Mouse (Mus musculus) kidney, embryonic 14.5 days (tissue): Measurements from ENCODE around the gene Sult1a1. TPM values are rescaled to one million over a fixed set of nuclear protein-coding genes. Genes with fewer than 3 reads are reported as not detected.

Source experiments
- ATAC-seq: fragments of 200-750 bp; cut with Nextera tagmentation; 2 replicates; pipeline ENCODE4 v1.8.0; 2017; ENCODE audit warnings: moderate number of reproducible peaks, mild to moderate bottlenecking, moderate TSS enrichment, moderate library complexity; ENCODE audit not compliant: low FRiP score, low TSS enrichment
- H3K27ac ChIP-seq: fragments of 300-500 bp; sonication (generic); 2 replicates; pipeline ENCODE4 v1.5.1; 2014; ENCODE audit warnings: low read depth, mild to moderate bottlenecking, low read length, moderate library complexity, mixed read lengths
- H3K27me3 ChIP-seq: fragments of 300-500 bp; sonication (generic); 2 replicates; pipeline ENCODE4 v1.6.1; 2014; ENCODE audit warnings: mild to moderate bottlenecking, low read length; ENCODE audit not compliant: control insufficient read depth, insufficient read depth
- H3K36me3 ChIP-seq: fragments of 300-500 bp; sonication (generic); 2 replicates; pipeline ENCODE4 v1.6.1; 2014; ENCODE audit warnings: low read length, mixed read lengths; ENCODE audit not compliant: control insufficient read depth, insufficient read depth
- H3K4me1 ChIP-seq: fragments of 300-500 bp; sonication (generic); 2 replicates; pipeline ENCODE4 v1.6.1; 2014; ENCODE audit warnings: low read length, mixed read lengths; ENCODE audit not compliant: control insufficient read depth, insufficient read depth
- H3K4me2 ChIP-seq: fragments of 300-500 bp; sonication (generic); replicated peaks from 2 replicates; pipeline ENCODE4 v1.6.1; 2014; ENCODE audit warnings: low read depth, mild to moderate bottlenecking, low read length
- H3K4me3 ChIP-seq: fragments of 300-500 bp; sonication (generic); 2 replicates; pipeline ENCODE4 v1.5.1; 2014; ENCODE audit warnings: mild to moderate bottlenecking, low read length
- H3K9ac ChIP-seq: fragments of 300-500 bp; sonication (generic); 2 replicates; pipeline ENCODE4 v1.6.1; 2014; ENCODE audit warnings: low read depth, mild to moderate bottlenecking, low read length, moderate library complexity
- H3K9me3 ChIP-seq: fragments of 300-500 bp; sonication (generic); 2 replicates; pipeline ENCODE4 v1.6.1; 2016; ENCODE audit warnings: low read length; ENCODE audit not compliant: control insufficient read depth
- WGBS: fragments of 180-500 bp; shearing (Covaris S2); extraction: QIAGEN DNeasy Blood & Tissue Kit; methylation state at CpG from one replicate; pipeline ENCODE4 v1.1.7; 2014; 5-methylcytosine and 5-hydroxymethylcytosine counted together
- polyA plus RNA-seq: library from polyadenylated mRNA; unstranded; fragments of >200 nt; fragmentation: Nextera tagmentation; extraction: Ambion mirVana; gene quantifications from 2 replicates; pipeline ENCODE4 v1.2.1, GENCODE M21; 2014

Gene Sult1a1
- polyA plus RNA-seq, 1 experiment from 2014 or later = 5.2 TPM

DNA sequence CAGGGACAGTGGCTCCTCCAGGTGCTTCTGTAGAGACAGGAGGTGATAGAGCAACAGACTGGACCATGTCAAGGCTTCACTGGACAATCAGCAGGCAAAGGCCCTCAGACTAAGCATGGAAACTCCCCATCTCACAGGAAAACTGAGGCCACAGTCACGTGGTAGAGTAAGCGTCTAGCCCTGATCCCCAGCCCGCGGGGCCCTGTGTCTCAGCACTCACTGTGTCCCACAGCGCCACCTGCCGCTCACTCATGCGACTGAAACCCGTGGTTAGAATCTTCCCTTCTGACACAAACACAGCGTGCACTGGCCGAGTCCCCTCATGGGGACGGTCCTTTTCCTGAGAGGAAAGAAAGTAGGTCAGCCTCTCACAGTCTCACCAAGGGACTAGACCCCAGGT lies 24.8 kb upstream of the Sult1a1 start:
- 1% methylated on average over 11 of the region's 11 CpGs for WGBS
- H3K9ac ChIP-seq = no peak overlapping the region
- H3K27ac ChIP-seq = no peak overlapping the region
- H3K36me3 ChIP-seq = 0 out of 2 replicates have a peak, but pooled peaks cover 2% of the 10 kb centered on the region
- no peaks in the 10 kb centered on the region for H3K9me3 ChIP-seq
- H3K4me2 ChIP-seq = peak overlapping the region; percentile 22; the same call in 1 of the 2 replicates
- H3K27me3 ChIP-seq = peaks cover 17% of the 10 kb centered on the region
- H3K4me1 ChIP-seq = peaks cover 23% of the 10 kb centered on the region
- H3K4me3 ChIP-seq = no peak overlapping the region
- peak; percentile 74; the same call in 1 of the 2 replicates for ATAC-seq

DNA sequence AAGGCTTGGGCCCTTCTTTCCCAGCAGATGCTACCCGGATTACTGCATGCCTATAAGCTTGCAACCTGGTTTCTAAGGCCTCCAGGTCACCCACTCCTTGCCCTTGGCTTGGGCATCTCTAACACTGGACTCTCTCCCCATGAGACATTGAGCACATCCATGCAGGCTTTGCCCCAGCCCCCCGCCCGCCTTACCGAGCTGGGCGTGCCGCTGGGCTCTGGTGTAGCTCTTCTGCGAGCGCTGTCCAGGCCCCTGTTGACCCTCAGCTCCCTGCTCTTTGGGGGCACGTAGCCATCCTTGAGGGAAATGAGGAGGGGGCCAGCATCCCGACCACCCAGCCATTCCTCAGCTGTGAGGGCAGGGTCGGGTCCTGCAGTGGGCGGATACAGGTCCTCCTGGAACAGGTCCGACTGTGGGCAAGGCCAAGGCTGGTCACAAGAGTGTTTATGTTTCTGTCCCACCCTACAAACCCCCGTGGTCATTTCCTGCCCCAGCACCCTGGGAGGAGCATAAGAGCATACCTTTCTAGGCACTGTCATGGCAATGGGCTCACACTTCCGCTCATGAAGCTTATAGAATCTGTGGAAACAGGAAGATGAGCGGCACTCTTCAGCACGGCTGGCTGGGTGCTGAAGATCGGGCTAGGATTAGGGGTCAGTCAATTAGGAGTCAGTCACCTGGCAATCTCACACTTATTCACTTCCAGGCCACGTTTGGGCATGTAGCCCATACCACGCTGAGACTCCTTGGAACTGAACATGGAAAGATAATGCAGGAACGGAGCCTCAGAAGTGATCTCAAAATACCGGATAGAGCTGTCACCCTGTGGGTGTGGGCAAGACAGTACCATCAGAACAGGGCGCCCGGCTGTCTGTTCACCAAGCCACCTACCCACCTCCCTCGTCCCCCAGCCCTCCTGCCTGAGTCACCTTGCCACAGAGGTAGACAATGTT lies 24.1 kb upstream of the Sult1a1 start:
- ATAC-seq = no peak
- Histone ChIP-seq H3K36me3 (0 out of 2 replicates have a peak, but pooled peaks cover 2% of the 10 kb centered on the region), H3K4me3 (no peak overlapping the region), H3K9ac (no peak overlapping the region), H3K9me3 (no peaks in the 10 kb centered on the region), H3K27ac (no peak overlapping the region), H3K4me1 (peaks cover 23% of the 10 kb centered on the region), H3K27me3 (peaks cover 16% of the 10 kb centered on the region), H3K4me2 (no peak overlapping the region)
- 87% methylated on average over 25 of the region's 25 CpGs for WGBS

DNA sequence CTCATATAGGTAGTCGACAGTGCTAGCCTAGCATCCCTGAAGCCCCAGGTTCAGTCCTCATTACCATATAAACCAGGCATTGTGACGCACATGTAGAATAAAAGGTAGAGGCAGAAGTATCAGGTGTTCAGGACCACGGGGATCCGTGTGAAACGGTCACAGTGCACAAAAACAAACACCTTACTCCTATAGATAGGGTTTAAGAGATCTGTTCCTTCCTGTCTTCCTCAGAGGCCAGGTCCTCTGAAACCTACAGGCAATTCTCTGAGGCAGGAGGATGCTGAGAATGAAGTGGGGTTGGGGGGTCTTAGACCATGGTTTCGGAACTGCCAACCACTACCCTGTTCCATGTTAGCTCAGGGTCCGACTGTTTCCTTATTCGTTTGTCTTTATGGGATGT lies 21.6 kb upstream of the Sult1a1 start:
- Histone ChIP-seq H3K27me3 (no peaks in the 10 kb centered on the region), H3K27ac (no peak overlapping the region), H3K36me3 (0 out of 2 replicates have a peak, but pooled peaks cover 2% of the 10 kb centered on the region), H3K9ac (no peak overlapping the region), H3K4me2 (no peak overlapping the region), H3K4me3 (no peak overlapping the region), H3K4me1 (peaks cover 22% of the 10 kb centered on the region), H3K9me3 (no peaks in the 10 kb centered on the region)
- WGBS = 94% methylated on average over 8 of the region's 8 CpGs
- no peak for ATAC-seq

DNA sequence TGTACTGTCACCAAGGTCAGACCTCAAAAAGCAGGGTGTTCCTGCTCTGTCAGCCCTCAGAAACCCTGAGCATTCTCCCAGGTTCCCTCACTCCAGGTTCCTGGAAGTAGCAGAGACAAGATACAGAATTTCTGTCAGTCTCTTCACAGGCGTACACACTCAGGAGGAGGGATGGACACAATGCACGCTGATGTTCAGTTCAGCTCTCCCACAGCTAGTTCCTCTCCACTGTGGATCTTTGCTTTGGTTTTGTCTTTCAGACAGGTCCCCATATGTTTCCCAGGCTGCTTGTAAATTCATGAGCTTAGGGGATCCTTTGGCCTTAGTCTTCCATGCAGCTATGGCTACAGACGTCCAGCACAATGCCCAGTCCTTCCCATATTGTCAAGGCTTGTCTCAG lies 20.7 kb upstream of the Sult1a1 start:
- H3K4me2 ChIP-seq = peak overlapping the region; percentile 94
- no peaks in the 10 kb centered on the region for H3K9me3 ChIP-seq
- no peaks in the 10 kb centered on the region for H3K27me3 ChIP-seq
- 86% methylated on average over 3 of the region's 3 CpGs for WGBS
- peaks cover 22% of the 10 kb centered on the region for H3K4me1 ChIP-seq
- no peak overlapping the region for H3K27ac ChIP-seq
- H3K9ac ChIP-seq = peak overlapping the region; percentile 75; the same call in 1 of the 2 replicates
- H3K4me3 ChIP-seq = peak overlapping the region; percentile 73
- ATAC-seq = no peak
- H3K36me3 ChIP-seq = peaks cover 10% of the 10 kb centered on the region

DNA sequence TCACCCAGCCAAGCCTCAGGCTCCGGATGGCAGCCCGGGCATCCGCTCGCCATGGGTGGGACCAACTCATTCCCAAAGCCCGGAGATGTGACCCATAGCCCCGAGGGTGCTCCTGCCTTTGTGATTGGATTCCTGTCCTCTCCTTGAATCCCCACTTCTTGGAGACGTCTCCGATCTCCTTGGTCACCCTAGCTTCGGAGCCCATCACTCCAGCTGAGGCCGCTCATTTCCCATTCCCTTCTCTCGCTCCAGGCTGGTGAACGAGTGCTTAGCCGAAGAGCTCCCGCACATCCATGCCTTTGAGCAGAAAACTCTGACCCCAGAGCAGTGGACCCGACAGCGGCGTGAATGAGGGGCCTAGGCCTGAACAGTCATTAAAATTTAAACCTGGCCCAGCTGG lies 20.1 kb upstream of the Sult1a1 start:
- ATAC-seq = no peak; the same call in 1 of the 2 replicates
- peak overlapping the region; percentile 94 for H3K4me2 ChIP-seq
- peaks cover 16% of the 10 kb centered on the region for H3K36me3 ChIP-seq
- 0 out of 2 replicates have a peak overlapping the region, but pooled peaks have one; percentile 47 for H3K27ac ChIP-seq
- 3% methylated on average over 17 of the region's 17 CpGs for WGBS
- H3K9ac ChIP-seq = peak overlapping the region; percentile 75
- peaks cover 19% of the 10 kb centered on the region for H3K4me1 ChIP-seq
- H3K9me3 ChIP-seq = no peaks in the 10 kb centered on the region
- H3K27me3 ChIP-seq = no peaks in the 10 kb centered on the region
- H3K4me3 ChIP-seq = peak overlapping the region; percentile 73

DNA sequence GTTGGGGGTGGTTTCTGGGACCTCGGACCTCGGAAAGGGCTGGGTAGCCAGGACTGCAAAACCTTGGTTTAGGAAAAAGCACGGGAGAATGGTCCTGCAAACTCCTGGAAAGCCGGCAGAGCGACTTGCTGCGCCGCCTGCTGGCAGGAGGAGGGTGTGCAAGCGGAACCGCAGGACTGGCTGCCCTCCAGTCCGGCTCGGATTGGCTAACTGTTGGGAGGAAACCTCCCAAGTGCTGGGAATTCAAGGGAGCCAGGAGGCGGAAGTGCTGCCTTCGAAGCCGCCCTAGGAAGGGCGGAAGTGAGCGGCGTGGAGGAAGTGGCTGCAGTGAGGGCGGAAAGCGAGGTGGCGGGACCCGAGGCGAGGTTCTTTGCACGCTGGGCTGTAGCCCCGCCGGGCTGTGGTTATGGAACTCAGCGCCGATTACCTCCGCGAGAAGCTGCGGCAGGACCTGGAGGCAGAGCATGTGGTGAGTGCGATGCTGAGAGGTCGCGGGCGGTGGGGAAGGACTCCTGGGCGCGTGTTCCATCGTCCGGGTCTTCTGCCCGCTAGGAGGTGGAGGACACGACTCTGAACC lies 19.5 kb upstream of the Sult1a1 start, which contains the start of gene Slx1b:
TSS of gene Slx1b (minus strand) at position 154 of the 577 bp plus-strand sequence.
- peaks cover 22% of the 10 kb centered on the region for H3K36me3 ChIP-seq

DNA sequence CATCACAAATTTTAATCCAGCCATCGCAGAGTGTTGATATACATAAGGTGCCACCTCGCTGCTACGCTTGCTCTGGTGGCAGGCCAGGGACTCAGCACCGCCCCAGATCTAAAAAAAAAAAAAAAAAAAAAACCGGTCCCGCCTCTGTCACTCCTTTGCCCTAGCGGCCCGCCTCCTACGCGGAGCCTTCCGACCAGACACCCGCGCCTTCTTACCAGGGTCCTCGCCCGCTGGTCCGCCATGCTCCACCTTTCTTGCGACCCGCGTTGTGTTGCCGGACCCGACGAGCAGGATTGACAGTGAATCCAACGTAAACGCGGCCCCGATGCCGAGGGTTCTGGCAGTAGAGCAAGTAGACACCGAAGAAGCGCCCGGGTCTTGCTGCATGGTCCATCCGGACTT lies 19.0 kb upstream of the Sult1a1 start, which contains the start of gene Bola2:
TSS of gene Bola2 (plus strand) at position 192 of the 402 bp plus-strand sequence.
- Histone ChIP-seq H3K4me2 (peak within 1 kb of the TSS; percentile 94), H3K27me3 (no peaks in the 10 kb centered on the region), H3K9ac (peak within 1 kb of the TSS; percentile 75), H3K27ac (peak within 1 kb of the TSS; percentile 96), H3K4me3 (peak within 1 kb of the TSS; percentile 73), H3K9me3 (no peaks in the 10 kb centered on the region), H3K36me3 (peaks cover 23% of the 10 kb centered on the region), H3K4me1 (peaks cover 17% of the 10 kb centered on the region)
- under 1% methylated on average over 31 of the region's 31 CpGs for WGBS
- ATAC-seq = peak; percentile 50

More for the DNA sequence above, 19.5 kb upstream of the Sult1a1 start, which contains the start of gene Slx1b:
- Histone ChIP-seq H3K9me3 (no peaks in the 10 kb centered on the region), H3K9ac (peak within 1 kb of the TSS; percentile 75), H3K4me2 (peak within 1 kb of the TSS; percentile 94), H3K4me1 (peaks cover 17% of the 10 kb centered on the region), H3K27me3 (no peaks in the 10 kb centered on the region), H3K4me3 (peak within 1 kb of the TSS; percentile 73), H3K27ac (peak within 1 kb of the TSS; percentile 96)
- under 1% methylated on average over 40 of the region's 40 CpGs for WGBS
- peak; percentile 96 for ATAC-seq

DNA sequence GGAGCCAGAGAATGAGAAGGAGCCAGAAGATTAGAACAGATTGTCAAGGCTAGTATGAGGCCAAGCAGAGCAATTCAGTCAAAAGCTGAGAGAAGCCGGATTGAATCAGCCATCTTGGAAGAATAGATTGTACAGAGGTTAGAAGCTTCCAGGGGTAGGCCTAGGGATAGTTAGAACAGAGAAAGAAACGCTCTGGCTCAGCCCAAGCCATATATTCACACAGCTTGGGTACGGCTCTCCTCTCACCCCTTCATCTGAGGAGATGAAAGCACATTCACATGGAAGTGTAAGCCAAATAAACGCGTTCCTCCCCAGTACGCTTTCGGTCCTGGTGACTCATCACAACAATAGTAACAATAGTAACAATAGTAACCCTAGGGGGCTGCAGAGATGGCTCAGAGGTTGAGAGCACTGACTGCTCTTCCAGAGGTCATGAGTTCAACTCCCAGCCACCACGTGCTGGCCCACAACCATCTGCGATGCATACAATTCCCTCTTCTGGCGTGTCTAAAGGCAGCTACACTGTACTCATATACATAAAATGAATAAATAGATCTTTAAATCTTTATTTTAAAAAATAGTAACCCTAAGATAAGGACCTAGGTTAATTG lies 18.3 kb upstream of the Sult1a1 start:
- no peak overlapping the region for H3K27ac ChIP-seq
- ATAC-seq = no peak
- peak overlapping the region; percentile 73 for H3K4me3 ChIP-seq
- WGBS = 28% methylated on average over 10 of the region's 10 CpGs
- no peaks in the 10 kb centered on the region for H3K27me3 ChIP-seq
- peaks cover 21% of the 10 kb centered on the region for H3K36me3 ChIP-seq
- H3K4me2 ChIP-seq = peak overlapping the region; percentile 58
- H3K9ac ChIP-seq = peak overlapping the region; percentile 74; the same call in 1 of the 2 replicates
- peaks cover 17% of the 10 kb centered on the region for H3K4me1 ChIP-seq
- no peaks in the 10 kb centered on the region for H3K9me3 ChIP-seq
